Mouse (Mus musculus): Measurements from ENCODE around the gene Sbno2.

GRCm38 (mm10) chr10:80017361-80017760 lies 88.0 kb downstream of the Sbno2 start:
- TF ChIP-seq CTCF (IDR thresholded peaks at IDR 0.05; ENCODE audit: low read depth) = no peak
- no peak for TF ChIP-seq EP300 (optimal IDR thresholded peaks at IDR 0.05)

Data from stomach, postnatal 0 days (tissue).